Comparison of ENCODE assay signal across 13 mouse cellular contexts in genomic region chr2:157691266-157692105, GRCm38 (mm10). TPM values are rescaled to one million over a fixed set of nuclear protein-coding genes. Genes with fewer than 3 reads are reported as not detected.
A peak's percentile ranks its signal among the peaks of the same experiment; 100 is the strongest.
DNase-seq lines count a peak whose midpoint lies in the region; ATAC-seq and TF ChIP-seq lines count a peak whose summit lies in the region.
"Had no signal": no experiment of that assay in that cellular context is flagged by ENCODE, and none has a peak within 500 bp of the region (broad histone marks: within the 10 kb centered on the region; RNA-seq: fewer than 3 reads in every experiment).

No protein-coding gene starts in this region.

- H3K4me2 ChIP-seq in forebrain, embryonic 16.5 days (ENCODE audit: low read length) = no peak overlapping the region
- H3K4me2 ChIP-seq in hindbrain, embryonic 16.5 days (ENCODE audit: low read length) = no peak overlapping the region
- H3K4me2 ChIP-seq in midbrain, postnatal 0 days (ENCODE audit: low read depth, low read length, poor library complexity, severe bottlenecking) = no peak overlapping the region
- H3K4me2 ChIP-seq: liver, embryonic 13.5 days had no signal

- ATAC-seq in forebrain, embryonic 16.5 days = no peak
- ATAC-seq in hindbrain, embryonic 16.5 days = no peak
- no peak for ATAC-seq in midbrain, postnatal 0 days (ENCODE audit: low FRiP score)

- H3K27me3 ChIP-seq in forebrain, embryonic 10.5 days (ENCODE audit: poor library complexity, severe bottlenecking) = peaks cover 83% of the 10 kb centered on the region
- no peaks in the 10 kb centered on the region for H3K27me3 ChIP-seq in forebrain, embryonic 16.5 days (replicated peaks; ENCODE audit: control insufficient read depth, insufficient read depth, low read length)
- H3K27me3 ChIP-seq in hindbrain, embryonic 16.5 days (replicated peaks; ENCODE audit: control insufficient read depth, insufficient read depth, low read length) = no peaks in the 10 kb centered on the region
- H3K27me3 ChIP-seq in midbrain, postnatal 0 days (ENCODE audit: insufficient read depth, low read length) = no peaks in the 10 kb centered on the region

- no peaks in the 10 kb centered on the region for H3K9me3 ChIP-seq in forebrain, embryonic 10.5 days
- no peaks in the 10 kb centered on the region for H3K9me3 ChIP-seq in forebrain, embryonic 16.5 days (ENCODE audit: control insufficient read depth, low read length)
- H3K9me3 ChIP-seq in hindbrain, embryonic 16.5 days (ENCODE audit: control insufficient read depth, low read length) = no peaks in the 10 kb centered on the region
- no peaks in the 10 kb centered on the region for H3K9me3 ChIP-seq in midbrain, postnatal 0 days (ENCODE audit: low read length)
- H3K9me3 ChIP-seq: liver, embryonic 13.5 days had no signal

- peak overlapping the region; percentile 72 for H3K27ac ChIP-seq in forebrain, embryonic 10.5 days
- H3K27ac ChIP-seq in forebrain, embryonic 16.5 days (ENCODE audit: low read length) = no peak overlapping the region
- H3K27ac ChIP-seq in hindbrain, embryonic 16.5 days (ENCODE audit: low read depth, low read length) = peak overlapping the region; percentile 1; the same call in 1 of the 2 replicates
- no peak overlapping the region for H3K27ac ChIP-seq in midbrain, postnatal 0 days (ENCODE audit: low read depth, low read length)
- H3K27ac ChIP-seq: liver, embryonic 13.5 days had no signal

- 52% methylated on average over 13 of the region's 13 CpGs for WGBS in forebrain, embryonic 10.5 days
- WGBS in forebrain, embryonic 16.5 days = 61% methylated on average over 13 of the region's 13 CpGs
- 47% methylated on average over 13 of the region's 13 CpGs for WGBS in hindbrain, embryonic 16.5 days
- WGBS in midbrain, postnatal 0 days = 53% methylated on average over 13 of the region's 13 CpGs

- H3K4me1 ChIP-seq in forebrain, embryonic 10.5 days = peaks cover 53% of the 10 kb centered on the region
- H3K4me1 ChIP-seq in forebrain, embryonic 16.5 days (replicated peaks; ENCODE audit: control insufficient read depth, insufficient read depth, low read length) = peaks cover 4% of the 10 kb centered on the region
- H3K4me1 ChIP-seq in hindbrain, embryonic 16.5 days (ENCODE audit: control insufficient read depth, insufficient read depth, low read depth, low read length) = peaks cover 8% of the 10 kb centered on the region
- H3K4me1 ChIP-seq in midbrain, postnatal 0 days (ENCODE audit: insufficient read depth, low read length) = no peaks in the 10 kb centered on the region
- H3K4me1 ChIP-seq: liver, embryonic 13.5 days had no signal

- H3K36me3 ChIP-seq in forebrain, embryonic 10.5 days (replicated peaks) = no peaks in the 10 kb centered on the region
- H3K36me3 ChIP-seq in forebrain, embryonic 16.5 days (ENCODE audit: control insufficient read depth, insufficient read depth) = no peaks in the 10 kb centered on the region
- no peaks in the 10 kb centered on the region for H3K36me3 ChIP-seq in hindbrain, embryonic 16.5 days (ENCODE audit: control insufficient read depth, insufficient read depth, low read length)
- no peaks in the 10 kb centered on the region for H3K36me3 ChIP-seq in midbrain, postnatal 0 days (ENCODE audit: insufficient read depth, low read length)
- H3K36me3 ChIP-seq: heart, embryonic 12.5 days; liver, embryonic 13.5 days had no signal

- intact Hi-C loops in left cerebral cortex, postnatal 4 days (cut with DNase I) = no loop called here

- no peak for TF ChIP-seq CTCF in midbrain, postnatal 0 days (IDR thresholded peaks at IDR 0.05)

- peak; percentile 35 for DNase-seq in forebrain, embryonic 10.5 days (ENCODE audit: extremely low spot score, low spot score)
- DNase-seq in embryo, embryonic 11 days = peak; percentile 55
- DNase-seq in midbrain, postnatal 0 days (ENCODE audit: low spot score) = no peak
- DNase-seq in left cerebral cortex, postnatal 4 days = no peak
- no peak for DNase-seq in natural killer cell, adult 2 months (ENCODE audit: low spot score in 2 of 2)
- no peak for DNase-seq in layer of hippocampus, adult 18-20 months (ENCODE audit: low spot score in 2 of 2)
- DNase-seq: adrenal gland, postnatal 10 days; gastrocnemius, postnatal 14 days; liver, embryonic 13.5 days; lung, postnatal 14 days had no signal

- H3K9ac ChIP-seq in forebrain, embryonic 16.5 days (replicated peaks; ENCODE audit: low read depth, low read length) = no peak overlapping the region
- H3K9ac ChIP-seq in hindbrain, embryonic 16.5 days (ENCODE audit: low read depth, low read length) = no peak overlapping the region
- H3K9ac ChIP-seq in midbrain, postnatal 0 days (replicated peaks; ENCODE audit: low read length, poor library complexity, severe bottlenecking) = 0 out of 2 replicates have a peak overlapping the region, but pooled peaks have one; percentile 13
- H3K9ac ChIP-seq: heart, embryonic 12.5 days; liver, embryonic 13.5 days had no signal

- H3K4me3 ChIP-seq in forebrain, embryonic 10.5 days = no peak overlapping the region
- H3K4me3 ChIP-seq in forebrain, embryonic 16.5 days (replicated peaks; ENCODE audit: low read length) = no peak overlapping the region
- H3K4me3 ChIP-seq in hindbrain, embryonic 16.5 days (ENCODE audit: low read length) = no peak overlapping the region
- H3K4me3 ChIP-seq in midbrain, postnatal 0 days (ENCODE audit: low read depth, low read length) = no peak overlapping the region
- H3K4me3 ChIP-seq: heart, embryonic 12.5 days; liver, embryonic 13.5 days had no signal

RNA-seq across cellular contexts. Expression of gene Ctnnbl1, which starts 45.7 kb away (rescaled TPM):
- polyA plus RNA-seq in forebrain, embryonic 10.5 days (2016; fragmentation: Nextera tagmentation; extraction: Ambion mirVana) = 98.8 and 104 TPM in 2 replicates
- polyA plus RNA-seq in forebrain, embryonic 16.5 days (2015; fragmentation: Nextera tagmentation; extraction: Ambion mirVana) = 78.2 and 79.8 TPM in 2 replicates
- 53.0 and 58.8 TPM in 2 replicates for polyA plus RNA-seq in hindbrain, embryonic 16.5 days (2015; fragmentation: Nextera tagmentation; extraction: Ambion mirVana)
- total RNA-seq in midbrain, postnatal 0 days (2014; rRNA removed) = 33.7 and 40.0 TPM in 2 replicates
- polyA plus RNA-seq in midbrain, postnatal 0 days (2015; fragmentation: Nextera tagmentation; extraction: Ambion mirVana) = 44.7 and 45.5 TPM in 2 replicates
- total RNA-seq in left cerebral cortex, postnatal 4 days (2021) = 10 to 100 TPM; 32.8 to 39.3 TPM
- 10 to 100 TPM; 33.5 to 35.2 TPM for total RNA-seq in layer of hippocampus, adult 18-20 months (2021)

Comparison
In these comparisons a context has a peak if more than half of its experiments do, and no peak if none do; other contexts are left out.
1. H3K27ac ChIP-seq: peak in forebrain, embryonic 10.5 days (single experiment) and hindbrain, embryonic 16.5 days (single experiment); none in forebrain, embryonic 16.5 days (single experiment) and midbrain, postnatal 0 days (single experiment).
2. DNase-seq: peak in forebrain, embryonic 10.5 days (single experiment) and embryo, embryonic 11 days (single experiment); none in midbrain, postnatal 0 days (single experiment), left cerebral cortex, postnatal 4 days (single experiment), natural killer cell, adult 2 months (0 of 2) and layer of hippocampus, adult 18-20 months (0 of 2).